Mouse (Mus musculus) midbrain, embryonic 13.5 days (tissue): ENCODE measurements around the gene Trim46. TPM values are rescaled to one million over a fixed set of nuclear protein-coding genes. Genes with fewer than 3 reads are reported as not detected.

Experiments used
- ATAC-seq: fragments of 200-750 bp; cut with Nextera tagmentation; 2 replicates; pipeline ENCODE4 v1.8.0; 2017; ENCODE audit warnings: mild to moderate bottlenecking, moderate TSS enrichment, moderate library complexity
- H3K27ac ChIP-seq: fragments of 300-500 bp; sonication (generic); 2 replicates; pipeline ENCODE4 v1.5.1; 2015; ENCODE audit warnings: inconsistent platforms, mild to moderate bottlenecking, moderate library complexity
- H3K27me3 ChIP-seq: fragments of 300-500 bp; sonication (generic); 2 replicates; pipeline ENCODE4 v1.6.1; 2015; ENCODE audit warnings: mild to moderate bottlenecking, inconsistent platforms
- H3K36me3 ChIP-seq: fragments of 300-500 bp; sonication (generic); 2 replicates; pipeline ENCODE4 v1.6.1; 2015; ENCODE audit warnings: mild to moderate bottlenecking, inconsistent platforms
- H3K4me1 ChIP-seq: fragments of 300-500 bp; sonication (generic); replicated peaks from 2 replicates; pipeline ENCODE4 v1.6.1; 2015; ENCODE audit warnings: inconsistent platforms
- H3K4me2 ChIP-seq: fragments of 300-500 bp; sonication (generic); replicated peaks from 2 replicates; pipeline ENCODE4 v1.6.1; 2015; ENCODE audit warnings: moderate library complexity, mild to moderate bottlenecking, inconsistent platforms
- H3K4me3 ChIP-seq: fragments of 300-500 bp; sonication (generic); replicated peaks from 2 replicates; pipeline ENCODE4 v1.5.1; 2015; ENCODE audit warnings: mild to moderate bottlenecking, inconsistent platforms
- H3K9ac ChIP-seq: fragments of 300-500 bp; sonication (generic); replicated peaks from 2 replicates; pipeline ENCODE4 v1.6.1; 2015; ENCODE audit warnings: mild to moderate bottlenecking, inconsistent platforms
- H3K9me3 ChIP-seq: fragments of 300-500 bp; sonication (generic); 2 replicates; pipeline ENCODE4 v1.6.1; 2016; ENCODE audit warnings: mild to moderate bottlenecking, inconsistent platforms
- WGBS: fragments of 180-500 bp; shearing (Covaris S2); methylation state at CpG from one replicate; pipeline ENCODE4 v1.1.7; 2015; 5-methylcytosine and 5-hydroxymethylcytosine counted together
- polyA plus RNA-seq: library from polyadenylated mRNA; unstranded; fragments of >200 nt; fragmentation: Nextera tagmentation; extraction: Ambion mirVana; gene quantifications from 2 replicates; pipeline ENCODE4 v1.2.1, GENCODE M21; 2015

Trim46 gene
- polyA plus RNA-seq, 1 experiment from 2014 or later: 59.4 TPM

- Histone ChIP-seq H3K4me2 (peak overlapping the region; percentile 69), H3K4me3 (peak overlapping the region; percentile 64), H3K9ac (peak overlapping the region; percentile 69), H3K36me3 (peaks cover 40% of the 10 kb centered on the region), H3K27ac (peak overlapping the region; percentile 47; the same call in 1 of the 2 replicates), H3K4me1 (peaks cover 9% of the 10 kb centered on the region), H3K27me3 (no peaks in the 10 kb centered on the region), H3K9me3 (no peaks in the 10 kb centered on the region)
- 43% methylated on average over 5 of the region's 5 CpGs for WGBS
- ATAC-seq: peak; percentile 53
Measured at GRCm38 (mm10) chr3:89203142-89203514, 43.0 kb downstream of the Trim46 start.

- Histone ChIP-seq H3K9me3 (no peaks in the 10 kb centered on the region), H3K27me3 (no peaks in the 10 kb centered on the region), H3K4me3 (peak within 1 kb of the TSS; percentile 64), H3K36me3 (peaks cover 34% of the 10 kb centered on the region), H3K4me2 (peak within 1 kb of the TSS; percentile 69), H3K27ac (peak within 1 kb of the TSS; percentile 47; the same call in 1 of the 2 replicates), H3K9ac (peak within 1 kb of the TSS; percentile 69), H3K4me1 (peaks cover 9% of the 10 kb centered on the region)
- 26% methylated on average over 13 of the region's 13 CpGs for WGBS
- ATAC-seq: peak; percentile 83
Measured at GRCm38 (mm10) chr3:89202253-89203141, 43.6 kb downstream of the Trim46 start, which contains the start of gene Gba. Gene Gba, plus strand, starts transcription at chr3:89202928.

- Histone ChIP-seq H3K36me3 (peaks cover 7% of the 10 kb centered on the region), H3K4me1 (peaks cover 18% of the 10 kb centered on the region), H3K4me3 (no peak overlapping the region), H3K27ac (no peak overlapping the region), H3K9me3 (no peaks in the 10 kb centered on the region), H3K27me3 (no peaks in the 10 kb centered on the region), H3K4me2 (no peak overlapping the region), H3K9ac (no peak overlapping the region)
- 84% methylated on average over 3 of the region's 3 CpGs for WGBS
- ATAC-seq: no peak
Measured at GRCm38 (mm10) chr3:89199839-89200238, 46.3 kb downstream of the Trim46 start.

- Histone ChIP-seq H3K4me2 (peak overlapping the region; percentile 65), H3K4me1 (peaks cover 9% of the 10 kb centered on the region), H3K36me3 (no peaks in the 10 kb centered on the region), H3K27me3 (no peaks in the 10 kb centered on the region), H3K27ac (peak overlapping the region; percentile 82), H3K9ac (peak overlapping the region; percentile 66), H3K9me3 (no peaks in the 10 kb centered on the region), H3K4me3 (peak overlapping the region; percentile 38)
- peak; percentile 95 for ATAC-seq
- WGBS: 5% methylated on average over 33 of the region's 33 CpGs
Measured at GRCm38 (mm10) chr3:89195979-89196877, 49.9 kb downstream of the Trim46 start.

DNA sequence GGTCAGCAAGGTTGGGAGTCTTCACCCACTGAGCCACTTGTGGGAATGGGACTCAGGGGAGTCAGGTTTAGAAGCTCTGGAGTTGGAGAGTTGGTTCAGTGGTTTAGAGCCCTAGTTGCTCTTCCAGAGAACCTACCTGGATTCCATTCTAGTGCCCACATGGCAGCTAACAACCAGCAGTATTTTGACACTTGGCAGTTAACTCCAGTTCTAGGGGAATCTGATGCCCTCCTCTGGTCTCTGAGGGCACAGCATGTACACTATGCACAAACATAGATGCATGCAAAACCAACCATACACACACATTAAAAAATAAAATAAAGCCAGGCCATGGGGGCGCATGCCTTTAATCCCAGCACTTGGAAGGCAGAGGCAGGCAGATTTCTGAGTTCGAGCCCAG is 52.3 kb downstream of the Trim46 start:
- H3K4me2 ChIP-seq: no peak overlapping the region
- H3K9me3 ChIP-seq: no peaks in the 10 kb centered on the region
- H3K27me3 ChIP-seq: no peaks in the 10 kb centered on the region
- no peak overlapping the region for H3K4me3 ChIP-seq
- H3K27ac ChIP-seq: no peak overlapping the region
- peaks cover under 1% of the 10 kb centered on the region; the same call in 1 of the 2 replicates for H3K36me3 ChIP-seq
- 91% methylated on average over 2 of the region's 2 CpGs for WGBS
- peaks cover 9% of the 10 kb centered on the region for H3K4me1 ChIP-seq
- no peak for ATAC-seq
- H3K9ac ChIP-seq: no peak overlapping the region

DNA sequence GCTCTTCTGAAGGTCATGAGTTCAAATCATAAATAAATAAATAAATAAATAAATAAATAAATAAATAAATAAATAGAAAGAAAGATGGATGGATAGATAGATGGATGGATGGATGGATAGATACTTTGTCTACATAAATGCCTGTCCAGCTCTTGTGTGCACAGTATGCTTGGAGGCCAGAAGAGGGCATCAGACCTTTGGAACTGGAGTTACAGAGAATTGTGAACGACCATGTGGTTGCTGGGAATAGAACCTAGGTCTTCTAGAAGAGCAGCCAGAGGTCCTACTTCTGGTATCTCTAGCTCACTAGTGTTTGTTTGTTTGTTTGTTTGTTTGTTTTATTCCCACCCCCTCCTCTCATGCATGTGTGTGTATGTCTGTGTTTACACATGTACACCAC is 52.8 kb downstream of the Trim46 start:
- Histone ChIP-seq H3K9me3 (no peaks in the 10 kb centered on the region), H3K9ac (no peak overlapping the region), H3K4me1 (peaks cover 9% of the 10 kb centered on the region), H3K4me2 (no peak overlapping the region), H3K4me3 (no peak overlapping the region), H3K27ac (no peak overlapping the region), H3K36me3 (peaks cover 5% of the 10 kb centered on the region), H3K27me3 (no peaks in the 10 kb centered on the region)
- 63% methylated on average over 1 of the region's 1 CpGs for WGBS
- no peak for ATAC-seq

- no peak overlapping the region for H3K4me2 ChIP-seq
- no peak for ATAC-seq
- WGBS: 88% methylated on average over 8 of the region's 8 CpGs
- peaks cover 24% of the 10 kb centered on the region for H3K36me3 ChIP-seq
- peaks cover 5% of the 10 kb centered on the region; the same call in 1 of the 2 replicates for H3K27me3 ChIP-seq
- no peak overlapping the region for H3K27ac ChIP-seq
- H3K4me1 ChIP-seq: peaks cover 10% of the 10 kb centered on the region
- H3K9me3 ChIP-seq: no peaks in the 10 kb centered on the region
- H3K4me3 ChIP-seq: no peak overlapping the region
- H3K9ac ChIP-seq: no peak overlapping the region
Measured at GRCm38 (mm10) chr3:89190436-89190835, 55.7 kb downstream of the Trim46 start.

GRCm38 (mm10) chr3:89188478-89188875 is 57.6 kb downstream of the Trim46 start:
- H3K27ac ChIP-seq: no peak overlapping the region
- H3K36me3 ChIP-seq: peaks cover 24% of the 10 kb centered on the region
- peaks cover 30% of the 10 kb centered on the region for H3K4me1 ChIP-seq
- H3K9ac ChIP-seq: no peak overlapping the region
- peaks cover 5% of the 10 kb centered on the region; the same call in 1 of the 2 replicates for H3K27me3 ChIP-seq
- no peak overlapping the region for H3K4me2 ChIP-seq
- WGBS: 64% methylated on average over 12 of the region's 12 CpGs
- H3K9me3 ChIP-seq: no peaks in the 10 kb centered on the region
- ATAC-seq: no peak
- no peak overlapping the region for H3K4me3 ChIP-seq

DNA sequence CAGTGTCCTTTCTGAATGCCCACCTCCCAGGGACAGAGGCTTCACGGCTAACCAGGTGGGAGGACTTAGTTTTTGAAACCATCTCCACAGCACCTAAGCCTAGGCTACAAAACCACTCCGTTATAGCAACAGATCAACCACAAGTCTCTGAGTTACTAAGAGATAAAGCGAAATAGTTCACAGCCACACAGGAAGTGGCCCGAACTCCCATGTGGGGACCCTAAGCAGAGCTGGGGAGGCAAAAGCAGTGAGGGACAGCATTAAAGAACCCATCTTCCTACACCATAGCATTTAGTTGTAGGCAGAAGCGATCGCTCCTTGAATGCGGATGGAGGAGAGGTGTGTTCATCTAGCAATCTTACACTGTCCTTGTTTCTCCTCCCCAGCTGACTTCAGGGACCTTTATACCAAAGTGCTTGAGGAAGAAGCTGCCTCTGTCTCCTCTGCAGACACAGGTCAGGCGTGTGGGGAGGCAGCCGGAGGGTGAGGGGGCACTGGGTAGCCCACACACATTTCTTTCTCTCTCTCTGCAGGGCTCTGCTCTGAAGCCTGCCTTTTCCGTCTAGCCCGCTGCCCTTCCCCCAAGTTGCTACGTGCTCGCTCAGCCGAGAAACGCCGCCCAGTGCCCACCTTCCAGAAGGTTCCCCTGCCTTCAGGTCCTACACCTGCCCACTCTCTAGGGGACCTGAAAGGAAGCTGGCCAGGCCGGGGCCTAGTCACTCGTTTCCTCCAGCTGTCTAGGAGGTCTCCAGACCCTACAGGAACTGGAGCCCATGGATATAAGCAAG is 58.2 kb downstream of the Trim46 start:
- no peak for ATAC-seq
- Histone ChIP-seq H3K4me3 (no peak overlapping the region), H3K9ac (peak overlapping the region; percentile 46; the same call in 1 of the 2 replicates), H3K9me3 (no peaks in the 10 kb centered on the region), H3K4me2 (no peak overlapping the region), H3K36me3 (peaks cover 24% of the 10 kb centered on the region), H3K4me1 (peaks cover 32% of the 10 kb centered on the region), H3K27ac (no peak overlapping the region), H3K27me3 (peaks cover 5% of the 10 kb centered on the region; the same call in 1 of the 2 replicates)
- WGBS: 60% methylated on average over 18 of the region's 18 CpGs

DNA sequence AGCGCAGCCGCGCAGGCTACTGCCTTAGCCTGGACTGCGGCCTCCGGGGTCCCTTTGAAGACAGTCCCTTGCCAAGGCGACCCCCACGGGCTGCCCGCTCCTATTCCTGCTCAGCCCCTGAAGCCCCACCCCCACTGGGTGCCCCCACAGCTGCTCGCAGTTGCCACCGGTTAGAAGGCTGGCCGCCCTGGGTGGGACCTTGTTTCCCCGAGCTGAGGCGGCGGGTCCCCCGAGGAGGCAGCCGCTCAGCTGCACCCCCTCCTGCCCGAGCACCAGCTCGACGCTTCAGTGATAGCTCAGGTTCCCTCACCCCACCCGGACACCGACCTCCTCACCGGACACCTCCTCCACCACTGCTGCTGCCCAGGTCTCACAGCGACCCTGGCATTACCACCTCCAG is 58.9 kb downstream of the Trim46 start:
- Histone ChIP-seq H3K27me3 (peaks cover 5% of the 10 kb centered on the region; the same call in 1 of the 2 replicates), H3K27ac (no peak overlapping the region), H3K36me3 (peaks cover 28% of the 10 kb centered on the region), H3K9ac (0 out of 2 replicates have a peak overlapping the region, but pooled peaks have one; percentile 46), H3K4me1 (peaks cover 35% of the 10 kb centered on the region), H3K4me2 (no peak overlapping the region), H3K9me3 (no peaks in the 10 kb centered on the region), H3K4me3 (no peak overlapping the region)
- WGBS: 28% methylated on average over 23 of the region's 23 CpGs
- ATAC-seq: no peak
